Mouse (Mus musculus): ENCODE measurements at regions not wholly inside any gene's neighbourhood (a gene's known extent, or its start where the extent isn't known, plus 50 kb on each side); places are given as distances from the start of the nearest gene placed in this dataset.

- Histone ChIP-seq H3K27me3 (ENCODE audit: control insufficient read depth, insufficient read depth, low read length) (no peaks in the 10 kb centered on the region), H3K9ac (ENCODE audit: low read length) (no peak overlapping the region), H3K4me2 (no peak overlapping the region), H3K9me3 (ENCODE audit: control insufficient read depth, low read length) (no peaks in the 10 kb centered on the region), H3K36me3 (ENCODE audit: control insufficient read depth, insufficient read depth, low read length) (no peaks in the 10 kb centered on the region), H3K4me3 (ENCODE audit: low read depth, low read length) (no peak overlapping the region), H3K27ac (ENCODE audit: low read depth, low read length) (no peak overlapping the region), H3K4me1 (ENCODE audit: control insufficient read depth, insufficient read depth, low read length) (no peaks in the 10 kb centered on the region)
- DNase-seq (ENCODE audit: low spot score, missing footprints) (no peak), ATAC-seq (ENCODE audit: low FRiP score) (no peak)
- WGBS, result 86% methylated on average over 4 of the region's 4 CpGs
Measured at GRCm38 (mm10) chr4:100674916-100675315, 101.6 kb upstream of the Cachd1 start.

GRCm38 (mm10) chr4:100683757-100684156 lies 92.7 kb upstream of the Cachd1 start:
- WGBS, result 63% methylated on average over 7 of the region's 7 CpGs

GRCm38 (mm10) chr4:100700002-100700401 lies 76.5 kb upstream of the Cachd1 start:
- WGBS, result 87% methylated on average over 5 of the region's 5 CpGs
- H3K36me3 ChIP-seq (ENCODE audit: control insufficient read depth, insufficient read depth, low read length), result no peaks in the 10 kb centered on the region
- H3K27me3 ChIP-seq (ENCODE audit: control insufficient read depth, insufficient read depth, low read length), result no peaks in the 10 kb centered on the region
- H3K4me3 ChIP-seq (ENCODE audit: low read depth, low read length), result no peak overlapping the region
- no peak overlapping the region for H3K9ac ChIP-seq (ENCODE audit: low read length)
- no peaks in the 10 kb centered on the region for H3K9me3 ChIP-seq (ENCODE audit: control insufficient read depth, low read length)
- H3K4me1 ChIP-seq (ENCODE audit: control insufficient read depth, insufficient read depth, low read length), result no peaks in the 10 kb centered on the region
- H3K4me2 ChIP-seq, result no peak overlapping the region
- no peak overlapping the region for H3K27ac ChIP-seq (ENCODE audit: low read depth, low read length)
- DNase-seq (ENCODE audit: low spot score, missing footprints) (no peak), ATAC-seq (ENCODE audit: low FRiP score) (no peak)

More at GRCm38 (mm10) chr4:100683757-100684156, 92.7 kb upstream of the Cachd1 start:
- Histone ChIP-seq H3K9ac (ENCODE audit: low read length) (no peak overlapping the region), H3K4me3 (ENCODE audit: low read depth, low read length) (no peak overlapping the region), H3K27me3 (ENCODE audit: control insufficient read depth, insufficient read depth, low read length) (no peaks in the 10 kb centered on the region), H3K36me3 (ENCODE audit: control insufficient read depth, insufficient read depth, low read length) (no peaks in the 10 kb centered on the region), H3K4me2 (no peak overlapping the region), H3K27ac (ENCODE audit: low read depth, low read length) (no peak overlapping the region), H3K9me3 (ENCODE audit: control insufficient read depth, low read length) (no peaks in the 10 kb centered on the region), H3K4me1 (ENCODE audit: control insufficient read depth, insufficient read depth, low read length) (0 out of 2 replicates have a peak, but pooled peaks cover 3% of the 10 kb centered on the region)
- no peak for DNase-seq (ENCODE audit: low spot score, missing footprints)
- no peak for ATAC-seq (ENCODE audit: low FRiP score)

- Histone ChIP-seq H3K36me3 (ENCODE audit: control insufficient read depth, insufficient read depth, low read length) (no peaks in the 10 kb centered on the region), H3K9me3 (ENCODE audit: control insufficient read depth, low read length) (no peaks in the 10 kb centered on the region), H3K4me3 (ENCODE audit: low read depth, low read length) (no peak overlapping the region), H3K27me3 (ENCODE audit: control insufficient read depth, insufficient read depth, low read length) (no peaks in the 10 kb centered on the region), H3K9ac (ENCODE audit: low read length) (no peak overlapping the region), H3K4me2 (no peak overlapping the region), H3K27ac (ENCODE audit: low read depth, low read length) (no peak overlapping the region), H3K4me1 (ENCODE audit: control insufficient read depth, insufficient read depth, low read length) (no peaks in the 10 kb centered on the region)
- DNase-seq (ENCODE audit: low spot score, missing footprints) (no peak), ATAC-seq (ENCODE audit: low FRiP score) (no peak)
- 85% methylated on average over 5 of the region's 5 CpGs for WGBS
Measured at GRCm38 (mm10) chr4:100700418-100700817, 76.1 kb upstream of the Cachd1 start.

GRCm38 (mm10) chr4:100705960-100706359 lies 70.5 kb upstream of the Cachd1 start:
- H3K27me3 ChIP-seq (ENCODE audit: control insufficient read depth, insufficient read depth, low read length), result no peaks in the 10 kb centered on the region
- peaks cover 6% of the 10 kb centered on the region; the same call in 1 of the 2 replicates for H3K4me1 ChIP-seq (ENCODE audit: control insufficient read depth, insufficient read depth, low read length)
- no peak overlapping the region for H3K4me2 ChIP-seq
- WGBS, result 36% methylated on average over 6 of the region's 6 CpGs
- H3K9ac ChIP-seq (ENCODE audit: low read length), result no peak overlapping the region
- no peaks in the 10 kb centered on the region for H3K9me3 ChIP-seq (ENCODE audit: control insufficient read depth, low read length)
- ATAC-seq (ENCODE audit: low FRiP score), result 0 out of 2 replicates have a peak, but pooled peaks have one; percentile 52
- no peaks in the 10 kb centered on the region for H3K36me3 ChIP-seq (ENCODE audit: control insufficient read depth, insufficient read depth, low read length)
- no peak overlapping the region for H3K4me3 ChIP-seq (ENCODE audit: low read depth, low read length)
- no peak for DNase-seq (ENCODE audit: low spot score, missing footprints)
- no peak overlapping the region for H3K27ac ChIP-seq (ENCODE audit: low read depth, low read length)

- Histone ChIP-seq H3K4me3 (ENCODE audit: low read depth, low read length) (no peak overlapping the region), H3K27me3 (ENCODE audit: control insufficient read depth, insufficient read depth, low read length) (no peaks in the 10 kb centered on the region), H3K27ac (ENCODE audit: low read depth, low read length) (no peak overlapping the region), H3K4me2 (no peak overlapping the region), H3K4me1 (ENCODE audit: control insufficient read depth, insufficient read depth, low read length) (peaks cover 6% of the 10 kb centered on the region; the same call in 1 of the 2 replicates), H3K36me3 (ENCODE audit: control insufficient read depth, insufficient read depth, low read length) (no peaks in the 10 kb centered on the region), H3K9me3 (ENCODE audit: control insufficient read depth, low read length) (no peaks in the 10 kb centered on the region), H3K9ac (ENCODE audit: low read length) (no peak overlapping the region)
- DNase-seq (ENCODE audit: low spot score, missing footprints) (no peak), ATAC-seq (ENCODE audit: low FRiP score) (no peak)
- WGBS, result 72% methylated on average over 6 of the region's 6 CpGs
Measured at GRCm38 (mm10) chr4:100707125-100707524, 69.3 kb upstream of the Cachd1 start.

GRCm38 (mm10) chr4:100708247-100708646 lies 68.2 kb upstream of the Cachd1 start:
- no peaks in the 10 kb centered on the region for H3K27me3 ChIP-seq (ENCODE audit: control insufficient read depth, insufficient read depth, low read length)
- H3K9me3 ChIP-seq (ENCODE audit: control insufficient read depth, low read length), result no peaks in the 10 kb centered on the region
- DNase-seq (ENCODE audit: low spot score, missing footprints) (no peak), ATAC-seq (ENCODE audit: low FRiP score) (no peak)
- WGBS, result 90% methylated on average over 5 of the region's 5 CpGs
- no peaks in the 10 kb centered on the region for H3K36me3 ChIP-seq (ENCODE audit: control insufficient read depth, insufficient read depth, low read length)
- no peak overlapping the region for H3K9ac ChIP-seq (ENCODE audit: low read length)
- H3K27ac ChIP-seq (ENCODE audit: low read depth, low read length), result no peak overlapping the region
- H3K4me2 ChIP-seq, result no peak overlapping the region
- no peak overlapping the region for H3K4me3 ChIP-seq (ENCODE audit: low read depth, low read length)
- H3K4me1 ChIP-seq (ENCODE audit: control insufficient read depth, insufficient read depth, low read length), result peaks cover 6% of the 10 kb centered on the region; the same call in 1 of the 2 replicates

GRCm38 (mm10) chr4:100714240-100714639 lies 62.2 kb upstream of the Cachd1 start:
- H3K4me1 ChIP-seq (ENCODE audit: control insufficient read depth, insufficient read depth, low read length), result no peaks in the 10 kb centered on the region
- H3K27me3 ChIP-seq (ENCODE audit: control insufficient read depth, insufficient read depth, low read length), result no peaks in the 10 kb centered on the region
- DNase-seq (ENCODE audit: low spot score, missing footprints), result no peak
- ATAC-seq (ENCODE audit: low FRiP score), result no peak
- H3K4me3 ChIP-seq (ENCODE audit: low read depth, low read length), result no peak overlapping the region
- H3K4me2 ChIP-seq, result no peak overlapping the region
- H3K9ac ChIP-seq (ENCODE audit: low read length), result no peak overlapping the region
- no peak overlapping the region for H3K27ac ChIP-seq (ENCODE audit: low read depth, low read length)
- no peaks in the 10 kb centered on the region for H3K36me3 ChIP-seq (ENCODE audit: control insufficient read depth, insufficient read depth, low read length)
- H3K9me3 ChIP-seq (ENCODE audit: control insufficient read depth, low read length), result no peaks in the 10 kb centered on the region

GRCm38 (mm10) chr4:100717601-100718000 lies 58.9 kb upstream of the Cachd1 start:
- Histone ChIP-seq H3K27me3 (ENCODE audit: control insufficient read depth, insufficient read depth, low read length) (no peaks in the 10 kb centered on the region), H3K9me3 (ENCODE audit: control insufficient read depth, low read length) (no peaks in the 10 kb centered on the region), H3K4me1 (ENCODE audit: control insufficient read depth, insufficient read depth, low read length) (no peaks in the 10 kb centered on the region), H3K27ac (ENCODE audit: low read depth, low read length) (no peak overlapping the region), H3K4me3 (ENCODE audit: low read depth, low read length) (no peak overlapping the region), H3K9ac (ENCODE audit: low read length) (no peak overlapping the region), H3K4me2 (no peak overlapping the region), H3K36me3 (ENCODE audit: control insufficient read depth, insufficient read depth, low read length) (no peaks in the 10 kb centered on the region)
- DNase-seq (ENCODE audit: low spot score, missing footprints), result no peak
- WGBS, result 87% methylated on average over 9 of the region's 9 CpGs
- no peak for ATAC-seq (ENCODE audit: low FRiP score)

- no peaks in the 10 kb centered on the region for H3K36me3 ChIP-seq (ENCODE audit: control insufficient read depth, insufficient read depth, low read length)
- DNase-seq (ENCODE audit: low spot score, missing footprints), result peak; percentile 88
- H3K4me3 ChIP-seq (ENCODE audit: low read depth, low read length), result no peak overlapping the region
- H3K27ac ChIP-seq (ENCODE audit: low read depth, low read length), result no peak overlapping the region
- 33% methylated on average over 9 of the region's 9 CpGs for WGBS
- H3K27me3 ChIP-seq (ENCODE audit: control insufficient read depth, insufficient read depth, low read length), result no peaks in the 10 kb centered on the region
- H3K4me2 ChIP-seq, result no peak overlapping the region
- ATAC-seq (ENCODE audit: low FRiP score), result no peak
- no peak overlapping the region for H3K9ac ChIP-seq (ENCODE audit: low read length)
- peaks cover 7% of the 10 kb centered on the region for H3K4me1 ChIP-seq (ENCODE audit: control insufficient read depth, insufficient read depth, low read length)
- H3K9me3 ChIP-seq (ENCODE audit: control insufficient read depth, low read length), result no peaks in the 10 kb centered on the region
Measured at GRCm38 (mm10) chr4:100722532-100722931, 53.9 kb upstream of the Cachd1 start.
